Mouse (Mus musculus) hindlimb bud, embryonic 11.5 days (tissue): ENCODE measurements at regions not wholly inside any gene's neighbourhood (a gene's known extent, or its start where the extent isn't known, plus 50 kb on each side); places are given as distances from the start of the nearest gene placed in this dataset.

Experiments
- DNase-seq: peaks from one replicate; pipeline ENCODE4 v3.0.0-alpha.2; 2012; ENCODE audit warnings: low read depth, low spot score; ENCODE audit errors: extremely low spot score

DNA sequence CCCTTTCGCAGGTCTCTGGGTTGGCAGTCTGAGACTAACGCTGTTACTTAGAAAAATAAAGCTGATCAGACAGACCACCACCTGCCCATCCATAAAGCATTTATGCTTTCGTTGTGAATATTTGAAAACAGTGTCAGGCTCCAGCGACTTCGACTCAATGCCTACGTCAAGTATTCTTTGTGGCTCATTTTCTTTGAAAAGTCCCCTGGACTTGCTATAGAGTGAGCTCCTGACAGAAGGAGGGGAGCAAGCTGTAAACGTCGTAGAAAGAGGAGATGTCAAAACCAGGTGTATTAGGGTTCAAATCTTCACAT, 135.5 kb upstream of the Btg1 start:
- no peak for DNase-seq

GRCm38 (mm10) chr10:96486724-96487123, 130.1 kb upstream of the Btg1 start:
- no peak for DNase-seq

DNA sequence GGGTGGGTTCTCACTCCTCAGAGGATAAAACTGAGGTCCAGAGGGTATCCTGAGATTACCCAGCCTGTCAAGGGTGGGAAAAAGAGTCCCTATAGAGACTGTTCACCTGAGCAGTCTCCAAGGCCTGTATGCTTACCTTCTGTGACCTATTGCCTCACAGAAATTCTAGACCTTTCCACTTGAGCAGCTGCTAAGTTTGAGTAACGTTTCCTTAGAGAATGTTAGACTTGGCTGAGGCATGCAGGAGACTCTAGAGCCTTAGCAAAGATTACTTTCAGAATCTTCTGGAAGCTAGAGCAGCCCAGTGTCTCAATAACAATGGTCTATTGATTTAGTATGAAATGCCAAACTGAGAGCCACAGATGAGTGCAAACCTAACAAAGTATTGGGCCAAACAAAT, 123.1 kb upstream of the Btg1 start:
- no peak for DNase-seq

- DNase-seq: no peak
These were observed 120.1 kb upstream of the Btg1 start for GRCm38 (mm10) chr10:96496700-96497099.

GRCm38 (mm10) chr10:96497482-96497881, 119.3 kb upstream of the Btg1 start:
- DNase-seq: no peak

DNA sequence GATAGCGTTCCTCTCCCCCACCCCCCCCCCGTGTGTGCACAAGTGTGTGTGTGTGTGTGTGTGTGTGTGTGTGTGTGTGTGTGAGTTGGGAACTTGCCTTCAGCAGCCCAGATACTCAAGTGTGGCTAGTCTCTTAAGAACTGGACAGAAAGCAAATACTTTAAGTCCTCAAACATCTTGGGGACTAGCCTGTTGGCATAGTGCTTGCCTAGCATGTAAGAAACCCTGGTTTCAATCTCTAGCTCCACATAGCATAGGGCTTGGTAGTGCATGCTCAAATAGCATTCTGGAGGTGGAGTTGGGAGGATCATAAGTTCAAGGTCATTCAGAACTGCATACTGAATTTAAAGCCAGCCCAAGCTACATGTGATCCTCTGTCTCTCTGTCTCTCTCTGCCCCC, 117.5 kb upstream of the Btg1 start:
- DNase-seq: no peak

DNA sequence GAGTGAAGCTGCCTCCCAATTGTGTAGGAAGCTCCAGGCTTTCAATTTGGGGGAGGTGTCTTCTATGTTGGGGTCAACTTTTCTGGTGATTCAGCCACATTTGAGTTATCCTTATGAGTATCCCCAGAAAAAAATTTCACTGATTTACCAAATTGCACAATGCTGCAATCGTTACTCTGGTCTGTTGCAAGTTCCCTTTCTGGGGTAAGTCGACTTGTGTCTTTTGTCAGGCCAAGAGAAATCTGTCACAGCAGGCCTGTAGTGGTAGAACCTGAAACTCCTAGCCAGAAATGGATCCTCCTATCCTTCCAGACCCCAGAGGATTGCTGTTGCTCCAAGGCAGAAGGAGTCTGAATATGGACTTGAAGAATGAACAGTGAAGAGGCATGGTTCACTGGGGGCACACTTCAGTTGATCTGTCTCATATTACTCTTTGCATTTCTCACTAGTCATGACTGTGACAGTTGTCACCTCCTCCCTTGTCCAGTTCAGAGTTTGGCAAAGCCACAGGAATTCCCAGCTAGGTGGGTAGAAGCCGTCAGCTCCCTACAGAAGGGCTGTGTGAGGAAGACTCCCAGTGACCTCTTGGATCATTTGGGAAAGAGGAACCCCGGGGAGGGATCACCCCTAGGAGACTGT, 114.6 kb upstream of the Btg1 start:
- DNase-seq: no peak

GRCm38 (mm10) chr10:96502736-96503135, 114.1 kb upstream of the Btg1 start:
- DNase-seq: no peak

DNA sequence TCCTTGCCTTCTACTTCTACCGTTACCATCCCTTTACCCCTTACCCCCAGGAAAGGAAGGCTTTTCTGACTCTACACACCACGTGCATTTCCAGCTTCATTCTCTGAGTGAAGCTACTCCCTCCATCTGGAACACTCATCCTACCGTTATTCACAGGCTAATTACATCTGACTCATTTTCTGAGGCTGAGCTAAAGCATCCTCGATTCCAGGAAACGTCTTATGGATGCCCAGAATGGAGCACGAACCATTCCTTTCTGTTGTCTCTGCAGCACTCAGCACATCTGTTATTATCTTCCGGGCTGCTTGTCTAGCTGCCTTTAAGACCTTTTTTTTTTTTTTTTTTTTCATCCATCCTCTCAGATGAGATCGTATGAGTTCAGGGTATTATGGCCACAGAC, 112.5 kb upstream of the Btg1 start:
- no peak for DNase-seq

- DNase-seq: no peak
These were observed 101.5 kb upstream of the Btg1 start for GRCm38 (mm10) chr10:96515164-96515922.

GRCm38 (mm10) chr10:96515923-96516258, 100.9 kb upstream of the Btg1 start:
- DNase-seq: no peak

- DNase-seq: no peak
These were observed 97.4 kb upstream of the Btg1 start for GRCm38 (mm10) chr10:96519411-96519810.

DNA sequence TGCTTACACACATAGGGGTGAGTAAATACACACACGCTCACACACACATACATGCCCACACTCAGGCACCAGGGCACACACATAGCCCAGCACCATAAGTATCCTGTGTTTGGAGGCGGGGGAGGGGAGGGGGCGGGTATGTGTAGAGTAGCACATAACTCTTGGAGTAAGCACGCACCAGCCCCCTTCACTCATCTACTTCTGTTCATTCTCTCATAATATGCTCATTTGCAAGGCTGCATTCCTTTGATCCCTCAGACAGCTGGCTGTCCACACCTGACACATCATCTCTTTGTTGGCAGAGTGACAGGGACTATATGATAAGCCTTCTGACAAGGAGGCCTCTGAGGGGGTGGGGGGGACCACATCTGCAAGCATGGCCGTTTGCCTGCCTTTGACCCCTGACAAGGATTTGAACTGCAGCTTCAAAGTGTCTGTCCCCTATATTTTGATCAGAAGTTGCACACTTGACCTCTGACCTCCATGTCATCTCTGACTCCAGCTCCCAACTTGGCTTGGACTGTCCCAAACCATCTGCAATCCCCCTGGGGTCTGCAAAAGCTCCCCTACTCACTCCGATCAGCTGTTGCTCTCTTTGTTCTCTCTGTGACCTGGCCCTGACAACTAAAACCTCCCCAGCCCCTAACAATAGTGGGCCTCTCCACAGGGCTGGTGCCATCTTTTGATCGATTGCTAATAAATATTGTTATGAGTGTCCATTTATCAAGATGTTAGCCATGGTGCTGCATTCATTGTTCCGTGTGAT, 95.6 kb upstream of the Btg1 start:
- DNase-seq: no peak

- no peak for DNase-seq
These were observed 92.6 kb upstream of the Btg1 start for GRCm38 (mm10) chr10:96523967-96524801.

DNA sequence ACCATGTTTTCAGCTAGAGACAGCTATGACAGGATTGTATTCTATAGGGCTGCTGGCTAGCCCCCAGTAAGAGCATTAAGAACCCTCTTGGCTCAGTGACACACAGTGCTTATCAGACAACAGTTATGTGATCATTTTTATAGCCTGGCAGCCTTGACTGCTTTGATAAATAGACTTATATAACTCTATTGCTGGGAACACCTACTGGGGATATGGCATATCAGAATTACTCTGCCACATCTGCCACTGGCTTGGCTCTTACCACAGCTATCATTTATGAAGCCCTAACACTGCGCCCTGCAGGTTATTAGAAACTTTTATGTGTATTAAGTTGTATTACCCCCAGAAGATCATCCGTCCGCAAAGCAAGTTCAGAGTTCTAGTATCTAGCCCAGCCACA, 88.9 kb upstream of the Btg1 start:
- DNase-seq: no peak

- no peak for DNase-seq
These were observed 82.2 kb upstream of the Btg1 start for GRCm38 (mm10) chr10:96534547-96535124.

GRCm38 (mm10) chr10:96535461-96535860, 81.3 kb upstream of the Btg1 start:
- DNase-seq: no peak

GRCm38 (mm10) chr10:96540828-96541227, 76.0 kb upstream of the Btg1 start:
- DNase-seq: no peak

GRCm38 (mm10) chr10:96545312-96545711, 71.5 kb upstream of the Btg1 start:
- DNase-seq: peak; percentile 71

DNA sequence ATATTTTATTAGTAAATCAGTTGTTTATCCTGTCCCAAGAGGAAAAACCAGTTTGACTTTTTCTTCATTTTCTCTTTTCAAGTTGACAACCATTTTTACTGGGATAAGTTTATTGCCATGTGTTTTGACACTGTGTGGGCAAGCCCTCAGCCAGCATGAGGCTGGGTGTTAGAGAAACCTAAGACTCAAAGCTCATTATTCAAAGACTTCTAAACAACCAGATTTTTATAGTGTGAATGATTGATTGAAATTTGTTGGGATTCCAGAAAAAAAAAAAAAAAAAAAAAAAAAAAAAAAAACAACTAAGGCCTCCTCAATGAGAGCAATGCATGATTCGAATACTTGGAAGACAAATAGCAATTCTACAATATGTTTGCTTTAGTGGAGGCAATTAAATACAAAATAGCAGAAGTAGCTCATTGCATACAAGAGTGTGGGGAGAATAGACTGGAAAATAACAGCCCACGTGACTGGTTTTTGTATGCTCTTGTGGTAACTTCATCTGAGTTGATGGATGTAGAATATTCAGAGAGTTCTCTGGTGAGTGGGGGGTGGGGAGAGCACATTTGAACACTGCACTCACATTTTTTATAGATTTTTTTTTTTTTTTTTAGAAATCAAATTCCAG, 70.9 kb upstream of the Btg1 start:
- no peak for DNase-seq

- no peak for DNase-seq
These were observed 67.2 kb upstream of the Btg1 start for GRCm38 (mm10) chr10:96549651-96550050.
